Mouse (Mus musculus): Measurements from ENCODE around the gene Fbxl17.

- TF ChIP-seq CTCF (IDR thresholded peaks at IDR 0.05; ENCODE audit: low read depth, low read length): no peak
- no peak for TF ChIP-seq GATA2 (IDR thresholded peaks at IDR 0.05; ENCODE audit: borderline replicate concordance, low read depth, low read length)
- no peak for TF ChIP-seq POLR2AphosphoS5 (IDR thresholded peaks at IDR 0.05; ENCODE audit: insufficient replicate concordance, low read depth, low read length)
Observed at GRCm38 (mm10) chr17:63287413-63287812, 212.4 kb downstream of the Fbxl17 start.
